Mouse (Mus musculus) liver, adult 2 months (tissue): Measurements from ENCODE around the gene Itpk1.

Source experiments
- CTCF ChIP-seq: fragments of 200-500 bp; IDR thresholded peaks from 2 replicates; pipeline ENCODE4 v1.5.1; 2011; ENCODE audit warnings: low read depth, low read length, control low read depth
- POLR2A ChIP-seq: fragments of 200-500 bp; IDR thresholded peaks from 2 replicates; pipeline ENCODE4 v1.6.1; 2011; ENCODE audit warnings: low read length, control low read depth; ENCODE audit not compliant: insufficient read depth; ENCODE audit errors: extremely low read depth

DNA sequence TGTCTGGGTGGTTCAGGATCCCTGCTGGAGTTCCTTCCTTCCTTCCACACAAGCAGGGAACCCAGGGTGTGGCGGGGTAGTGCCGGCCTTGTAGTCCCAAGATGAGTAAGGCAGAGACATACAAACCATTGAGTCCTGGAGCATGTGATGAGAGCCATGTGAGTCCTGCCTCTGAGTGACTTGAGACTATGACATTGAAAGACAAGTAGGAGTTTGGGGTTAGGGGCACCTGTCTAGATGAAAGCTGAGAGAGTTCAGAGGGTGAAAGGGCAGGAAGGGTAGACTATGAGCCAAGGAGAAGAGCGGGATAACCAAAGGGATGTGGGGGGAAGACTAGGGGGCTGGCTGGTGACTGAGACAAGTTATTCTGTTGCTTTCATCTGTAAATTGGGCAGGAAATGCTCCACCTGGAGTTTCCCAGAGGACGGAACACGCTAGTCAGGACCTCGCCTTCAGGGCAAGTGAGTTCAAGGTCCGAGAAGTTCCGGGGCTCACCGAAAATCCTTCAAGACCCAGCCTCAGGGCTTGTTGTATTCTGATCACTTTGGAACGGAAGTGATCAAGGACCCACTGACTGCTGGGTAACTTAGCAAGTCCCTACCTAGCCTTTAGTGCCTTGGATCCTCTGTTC is 2.2 kb upstream of the Itpk1 start:
- no peak for TF ChIP-seq POLR2A
- TF ChIP-seq CTCF, result no peak
